Mouse (Mus musculus) limb, embryonic 15.5 days (tissue): ENCODE results near the gene Snta1. TPM values are rescaled to one million over a fixed set of nuclear protein-coding genes. Genes with fewer than 3 reads are reported as not detected.
A peak's percentile ranks its signal among the peaks of the same experiment; 100 is the strongest.

Experiments used
- ATAC-seq: fragments of 200-750 bp; cut with Nextera tagmentation; 2 replicates; pipeline ENCODE4 v1.8.0; 2017; ENCODE audit warnings: low read depth, moderate TSS enrichment; ENCODE audit not compliant: insufficient number of reproducible peaks, low FRiP score, low TSS enrichment
- H3K27ac ChIP-seq: fragments of 300-500 bp; sonication (generic); 2 replicates; pipeline ENCODE4 v1.5.1; 2015; ENCODE audit warnings: moderate library complexity, mild to moderate bottlenecking, inconsistent platforms
- H3K27me3 ChIP-seq: fragments of 300-500 bp; sonication (generic); 2 replicates; pipeline ENCODE4 v1.6.1; 2015; ENCODE audit warnings: inconsistent platforms
- H3K36me3 ChIP-seq: fragments of 300-500 bp; sonication (generic); 2 replicates; pipeline ENCODE4 v1.6.1; 2015; ENCODE audit warnings: inconsistent platforms
- H3K4me1 ChIP-seq: fragments of 300-500 bp; sonication (generic); 2 replicates; pipeline ENCODE4 v1.6.1; 2015; ENCODE audit warnings: inconsistent platforms
- H3K4me2 ChIP-seq: fragments of 300-500 bp; sonication (generic); 2 replicates; pipeline ENCODE4 v1.6.1; 2015; ENCODE audit warnings: mild to moderate bottlenecking, inconsistent platforms
- H3K4me3 ChIP-seq: fragments of 300-500 bp; sonication (generic); 2 replicates; pipeline ENCODE4 v1.5.1; 2015; ENCODE audit warnings: mild to moderate bottlenecking, inconsistent platforms
- H3K9ac ChIP-seq: fragments of 300-500 bp; sonication (generic); 2 replicates; pipeline ENCODE4 v1.6.1; 2015; ENCODE audit warnings: inconsistent platforms
- H3K9me3 ChIP-seq: fragments of 300-500 bp; sonication (generic); 2 replicates; pipeline ENCODE4 v1.6.1; 2016; ENCODE audit warnings: inconsistent platforms
- WGBS: fragments of 180-500 bp; shearing (Covaris S2); methylation state at CpG from one replicate; pipeline ENCODE4 v1.1.7; 2015; 5-methylcytosine and 5-hydroxymethylcytosine counted together
- polyA plus RNA-seq: library from polyadenylated mRNA; unstranded; fragments of >200 nt; fragmentation: Nextera tagmentation; extraction: Ambion mirVana; gene quantifications from 2 replicates; pipeline ENCODE4 v1.2.1, GENCODE M21; 2015

Gene Snta1
- polyA plus RNA-seq, 1 experiment from 2014 or later = 10.2 TPM

DNA sequence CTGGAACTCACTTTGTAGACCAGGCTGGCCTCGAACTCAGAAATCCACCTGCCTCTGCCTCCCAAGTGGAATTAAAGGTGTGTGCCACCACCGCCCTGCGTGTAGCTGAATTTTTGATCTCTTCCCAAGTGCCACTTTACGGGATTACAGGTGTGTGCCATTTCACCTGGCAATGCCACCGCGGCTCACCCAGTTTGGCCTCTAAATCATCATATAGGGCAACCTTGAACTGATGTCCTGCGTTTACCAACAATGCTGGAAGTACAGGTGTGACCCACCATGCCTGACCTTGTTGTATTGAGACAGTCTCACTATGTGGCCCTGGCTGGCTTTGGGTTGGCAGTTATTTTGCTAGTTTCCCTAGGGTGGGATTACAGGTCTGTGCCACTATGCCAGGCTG is 26.8 kb upstream of the Snta1 start:
- no peak overlapping the region for H3K4me2 ChIP-seq
- H3K9ac ChIP-seq = no peak overlapping the region
- H3K27me3 ChIP-seq = no peaks in the 10 kb centered on the region
- peaks cover 12% of the 10 kb centered on the region for H3K4me1 ChIP-seq
- no peak for ATAC-seq
- WGBS = 92% methylated on average over 7 of the region's 7 CpGs
- no peak overlapping the region for H3K27ac ChIP-seq
- no peak overlapping the region for H3K4me3 ChIP-seq
- H3K9me3 ChIP-seq = no peaks in the 10 kb centered on the region
- no peaks in the 10 kb centered on the region for H3K36me3 ChIP-seq

DNA sequence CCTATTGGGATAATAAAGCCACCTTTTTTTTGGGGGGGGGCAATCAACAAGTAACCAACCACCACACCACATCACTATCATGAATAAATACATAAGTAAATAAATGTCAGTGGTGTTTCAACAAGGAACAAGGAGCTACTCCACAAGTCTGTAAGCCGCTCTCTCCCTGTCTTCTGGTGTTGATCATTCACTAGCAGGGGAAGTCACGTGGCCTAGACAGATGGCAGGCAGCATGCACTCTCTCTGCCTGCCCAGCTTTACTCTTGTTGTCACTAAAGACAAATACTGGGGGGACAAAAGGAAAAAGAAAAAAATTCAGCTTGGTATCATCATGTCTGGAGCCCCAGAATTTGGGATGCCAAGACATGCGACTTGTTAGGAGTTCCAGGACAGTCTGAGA is 25.5 kb upstream of the Snta1 start:
- no peak overlapping the region for H3K4me3 ChIP-seq
- WGBS = 72% methylated on average over 3 of the region's 3 CpGs
- no peak overlapping the region for H3K27ac ChIP-seq
- no peak overlapping the region for H3K9ac ChIP-seq
- H3K4me1 ChIP-seq = peaks cover 8% of the 10 kb centered on the region
- H3K27me3 ChIP-seq = no peaks in the 10 kb centered on the region
- no peak overlapping the region for H3K4me2 ChIP-seq
- no peaks in the 10 kb centered on the region for H3K36me3 ChIP-seq
- no peak for ATAC-seq
- no peaks in the 10 kb centered on the region for H3K9me3 ChIP-seq

DNA sequence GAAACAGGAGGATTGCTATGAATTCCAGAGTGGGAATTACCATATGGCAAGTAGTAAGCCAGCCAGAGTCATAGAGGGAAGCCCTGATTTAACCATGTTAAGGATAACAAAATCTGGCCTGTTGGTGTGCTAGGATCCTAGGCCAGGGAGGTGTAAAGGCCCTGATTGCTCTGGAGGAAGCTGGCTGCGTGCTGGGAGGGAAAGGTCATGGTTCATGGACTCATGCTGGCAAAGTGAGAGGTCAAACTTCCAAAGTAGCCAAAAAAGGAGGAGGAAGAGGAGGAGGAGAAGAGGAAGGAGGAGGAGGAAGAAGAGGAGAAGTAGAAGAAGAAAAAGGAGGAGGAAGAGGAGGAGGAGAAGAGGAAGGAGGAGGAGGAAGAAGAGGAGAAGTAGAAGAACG is 24.8 kb upstream of the Snta1 start:
- 75% methylated on average over 2 of the region's 2 CpGs for WGBS
- Histone ChIP-seq H3K27ac (no peak overlapping the region), H3K9ac (no peak overlapping the region), H3K4me1 (peaks cover 9% of the 10 kb centered on the region), H3K4me2 (no peak overlapping the region), H3K9me3 (no peaks in the 10 kb centered on the region), H3K27me3 (no peaks in the 10 kb centered on the region), H3K4me3 (no peak overlapping the region), H3K36me3 (no peaks in the 10 kb centered on the region)
- ATAC-seq = no peak

DNA sequence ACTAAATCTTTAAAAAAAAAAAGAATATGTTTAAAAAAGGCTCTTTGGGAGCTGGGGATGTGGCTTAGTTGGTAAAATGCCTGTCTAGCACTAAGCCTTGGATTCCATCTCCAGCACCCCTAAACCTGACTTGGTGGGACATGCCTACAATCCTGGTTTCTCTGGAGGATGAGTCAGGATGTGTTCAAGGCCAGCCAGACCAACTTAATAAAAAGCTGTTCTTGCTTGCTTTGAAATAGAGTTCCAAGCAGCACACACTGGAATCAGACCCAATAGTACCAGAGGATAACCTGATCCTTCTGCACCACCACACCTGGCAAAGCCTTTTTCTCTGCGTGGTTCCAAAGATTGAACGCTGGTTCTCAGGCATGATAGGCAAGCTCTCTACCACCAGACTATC is 22.7 kb upstream of the Snta1 start:
- H3K4me2 ChIP-seq = no peak overlapping the region
- peaks cover 15% of the 10 kb centered on the region for H3K4me1 ChIP-seq
- H3K9ac ChIP-seq = no peak overlapping the region
- no peak for ATAC-seq
- no peaks in the 10 kb centered on the region for H3K9me3 ChIP-seq
- H3K27me3 ChIP-seq = no peaks in the 10 kb centered on the region
- no peak overlapping the region for H3K27ac ChIP-seq
- no peaks in the 10 kb centered on the region for H3K36me3 ChIP-seq
- 92% methylated on average over 2 of the region's 2 CpGs for WGBS
- no peak overlapping the region for H3K4me3 ChIP-seq

DNA sequence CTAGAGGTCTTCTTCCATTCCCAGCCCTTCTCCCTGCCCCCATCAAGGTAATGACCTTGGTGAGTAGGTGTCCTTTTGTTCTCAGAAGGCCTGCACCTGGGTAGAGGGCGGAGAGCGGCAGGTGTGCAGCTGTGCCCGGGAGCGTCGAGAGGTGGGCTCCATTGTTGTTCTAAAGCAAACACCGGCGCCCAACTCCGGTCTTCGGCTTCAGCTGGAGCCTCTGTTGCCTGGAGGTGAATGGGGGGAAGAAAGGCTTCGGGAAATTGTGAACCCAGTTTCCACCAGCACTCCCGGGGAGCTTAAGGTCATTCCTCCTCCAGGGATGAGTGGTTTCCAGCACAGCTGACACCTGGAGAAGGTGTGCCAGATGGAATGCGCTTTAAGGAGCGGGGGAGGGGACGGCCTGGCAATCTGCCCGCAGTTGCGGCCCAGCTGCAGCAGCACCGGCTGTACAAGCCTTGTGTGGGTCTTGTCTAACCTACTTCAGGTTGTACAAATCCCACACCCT is 20.0 kb upstream of the Snta1 start:
- Histone ChIP-seq H3K27ac (peak overlapping the region; percentile 14; the same call in 1 of the 2 replicates), H3K27me3 (no peaks in the 10 kb centered on the region), H3K4me3 (peak overlapping the region; percentile 10; the same call in 1 of the 2 replicates), H3K4me2 (peak overlapping the region; percentile 31), H3K9ac (no peak overlapping the region), H3K9me3 (no peaks in the 10 kb centered on the region), H3K4me1 (peaks cover 15% of the 10 kb centered on the region), H3K36me3 (no peaks in the 10 kb centered on the region)
- 9% methylated on average over 17 of the region's 17 CpGs for WGBS
- 0 out of 2 replicates have a peak, but pooled peaks have one; percentile 35 for ATAC-seq

DNA sequence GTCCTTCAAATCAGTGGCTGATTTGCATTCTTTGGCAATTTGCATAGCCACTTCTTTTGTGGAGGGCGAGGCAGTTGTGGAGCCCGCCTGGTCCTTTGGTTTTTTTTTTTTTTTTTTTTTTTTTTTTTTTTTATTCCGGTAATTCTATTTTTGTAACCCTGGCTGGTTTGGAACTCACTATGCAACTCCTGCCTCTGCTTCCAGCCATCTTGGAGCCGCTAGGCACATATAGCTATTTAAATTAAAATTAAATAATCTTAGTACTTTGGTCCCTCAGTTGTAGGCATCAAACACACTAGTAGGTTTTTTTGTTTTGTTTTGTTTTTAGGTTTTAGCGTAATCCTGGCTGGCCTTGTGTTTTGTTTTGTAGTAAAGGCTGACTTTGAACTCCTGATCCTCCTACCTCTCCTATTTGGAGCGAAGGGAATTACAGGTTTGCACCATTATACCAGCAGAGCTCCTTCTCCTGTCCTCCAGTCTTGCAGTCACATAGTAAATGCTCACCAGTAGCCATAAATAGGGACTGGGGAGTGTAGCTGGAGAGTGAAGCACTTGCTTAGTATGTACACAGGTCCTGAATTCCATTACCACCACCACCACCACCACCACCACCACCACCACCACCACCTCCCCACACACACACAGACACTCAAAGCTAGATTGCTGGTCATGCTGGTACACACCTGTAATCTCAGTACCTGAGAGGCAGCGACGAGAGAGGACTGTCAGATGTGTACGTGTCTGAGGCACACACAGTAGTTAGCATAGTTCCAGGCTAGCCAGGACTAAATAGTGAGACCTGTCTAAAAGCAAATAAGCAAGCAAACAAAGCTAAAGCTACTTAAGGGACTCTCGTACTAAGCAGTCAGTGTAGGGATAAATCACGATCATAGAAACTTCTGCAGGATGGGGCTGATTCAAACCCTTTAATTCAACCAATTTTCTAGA is 19.3 kb upstream of the Snta1 start:
- 49% methylated on average over 11 of the region's 11 CpGs for WGBS
- peaks cover 15% of the 10 kb centered on the region for H3K4me1 ChIP-seq
- no peak for ATAC-seq
- no peaks in the 10 kb centered on the region for H3K27me3 ChIP-seq
- peak overlapping the region; percentile 57 for H3K4me2 ChIP-seq
- no peaks in the 10 kb centered on the region for H3K36me3 ChIP-seq
- H3K9me3 ChIP-seq = no peaks in the 10 kb centered on the region
- peak overlapping the region; percentile 14; the same call in 1 of the 2 replicates for H3K27ac ChIP-seq
- H3K9ac ChIP-seq = peak overlapping the region; percentile 45
- peak overlapping the region; percentile 37 for H3K4me3 ChIP-seq

DNA sequence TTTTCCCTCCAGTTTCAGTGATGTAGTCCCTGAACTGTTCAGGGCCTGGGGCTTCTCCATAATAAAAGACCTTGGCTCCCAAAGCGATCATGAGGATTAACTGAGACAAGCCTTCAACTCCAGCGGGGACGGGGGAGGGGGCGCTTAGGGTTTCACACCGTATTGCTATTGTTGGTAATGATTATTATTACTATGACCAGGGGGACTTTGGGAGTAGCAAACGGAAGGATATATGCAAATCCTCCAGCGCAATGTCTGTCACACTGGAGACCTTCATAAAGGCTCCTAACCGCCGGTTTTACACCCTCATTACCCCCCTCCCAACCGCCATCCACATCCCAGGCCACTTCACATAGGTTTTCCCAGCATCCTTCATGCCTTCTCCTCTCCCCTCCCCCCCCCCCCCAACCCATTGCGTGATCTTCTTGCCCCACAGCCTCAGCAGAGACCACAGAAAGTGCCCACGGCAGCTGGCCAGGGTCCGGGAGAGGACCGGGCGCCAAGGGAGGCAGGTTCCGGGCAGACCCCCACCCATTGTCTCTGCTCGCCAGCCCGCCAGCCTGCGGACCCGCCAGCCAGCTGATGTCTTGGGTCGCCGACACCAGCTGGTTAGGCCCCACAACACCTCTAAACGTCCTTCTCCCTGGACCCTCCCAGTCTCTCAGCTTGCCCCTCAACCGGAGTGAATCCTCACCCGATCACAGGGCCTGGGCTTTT is 18.4 kb upstream of the Snta1 start:
- H3K9ac ChIP-seq = peak overlapping the region; percentile 45
- peaks cover 17% of the 10 kb centered on the region for H3K4me1 ChIP-seq
- H3K4me2 ChIP-seq = peak overlapping the region; percentile 57
- H3K4me3 ChIP-seq = peak overlapping the region; percentile 37
- no peaks in the 10 kb centered on the region for H3K9me3 ChIP-seq
- no peak for ATAC-seq
- H3K36me3 ChIP-seq = no peaks in the 10 kb centered on the region
- no peaks in the 10 kb centered on the region for H3K27me3 ChIP-seq
- 7% methylated on average over 24 of the region's 25 CpGs for WGBS
- H3K27ac ChIP-seq = no peak overlapping the region

DNA sequence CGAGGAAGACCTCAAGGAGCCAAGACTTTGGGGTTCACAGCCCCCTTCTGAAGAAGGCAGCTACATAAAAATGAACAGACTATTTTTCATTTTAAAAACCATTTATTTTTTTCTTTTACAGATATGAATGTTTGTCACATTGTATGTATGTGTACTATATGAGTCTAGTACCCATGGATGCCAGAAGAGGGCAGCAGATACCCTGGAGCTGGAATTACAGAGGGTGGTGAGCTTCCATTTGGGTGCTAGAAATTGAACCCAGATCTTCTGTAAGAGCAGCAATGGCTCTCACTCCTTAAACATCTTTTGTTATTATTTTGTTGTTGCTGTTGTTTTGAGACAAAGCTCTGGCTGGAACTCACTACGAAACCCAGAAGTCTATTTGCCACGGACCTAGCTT is 17.6 kb upstream of the Snta1 start:
- no peaks in the 10 kb centered on the region for H3K27me3 ChIP-seq
- no peaks in the 10 kb centered on the region for H3K9me3 ChIP-seq
- no peak overlapping the region for H3K9ac ChIP-seq
- H3K27ac ChIP-seq = no peak overlapping the region
- no peaks in the 10 kb centered on the region for H3K36me3 ChIP-seq
- H3K4me2 ChIP-seq = no peak overlapping the region
- no peak overlapping the region for H3K4me3 ChIP-seq
- no peak for ATAC-seq
- 82% methylated on average over 3 of the region's 3 CpGs for WGBS
- H3K4me1 ChIP-seq = peaks cover 22% of the 10 kb centered on the region

DNA sequence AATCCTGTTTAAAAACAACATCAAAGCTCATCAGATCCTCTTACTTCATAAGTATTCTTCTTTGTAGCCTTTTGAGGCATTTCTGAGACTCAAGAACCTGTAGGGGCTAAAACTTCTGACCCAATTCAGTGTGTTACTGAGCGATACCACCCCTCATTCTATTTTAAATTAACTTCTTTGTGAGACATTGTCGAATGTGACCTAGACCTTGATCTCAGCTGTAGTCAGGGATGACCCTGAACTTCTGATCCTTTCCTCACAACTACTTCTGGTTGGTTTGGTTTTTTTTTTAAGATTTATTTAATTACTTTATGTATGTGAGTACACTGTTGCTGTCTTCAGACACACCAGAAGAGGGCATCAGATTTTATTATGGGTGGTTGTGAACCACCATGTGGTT is 15.6 kb upstream of the Snta1 start:
- H3K36me3 ChIP-seq = no peaks in the 10 kb centered on the region
- no peak overlapping the region for H3K9ac ChIP-seq
- H3K27ac ChIP-seq = no peak overlapping the region
- no peak for ATAC-seq
- H3K27me3 ChIP-seq = no peaks in the 10 kb centered on the region
- H3K4me2 ChIP-seq = no peak overlapping the region
- 93% methylated on average over 2 of the region's 2 CpGs for WGBS
- no peak overlapping the region for H3K4me3 ChIP-seq
- H3K9me3 ChIP-seq = no peaks in the 10 kb centered on the region
- peaks cover 30% of the 10 kb centered on the region for H3K4me1 ChIP-seq

DNA sequence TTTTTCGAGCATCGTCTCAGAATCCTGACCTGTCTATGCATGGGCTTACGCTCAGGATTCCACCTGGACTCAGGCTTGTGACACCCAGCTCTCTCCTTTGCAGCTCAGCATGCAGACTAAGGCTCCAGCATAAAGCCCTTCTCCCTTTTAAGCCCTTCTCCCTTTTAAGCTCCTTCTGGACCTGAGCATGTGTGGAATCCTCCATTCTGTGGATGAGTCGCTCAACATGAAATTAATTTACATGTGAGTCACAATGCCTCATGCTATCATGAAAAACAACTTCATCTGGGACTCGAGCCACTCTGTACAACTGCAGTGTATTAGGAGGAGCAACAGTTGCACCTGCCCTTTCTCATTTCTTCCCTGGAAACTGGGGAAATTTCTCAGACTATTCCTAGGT is 14.3 kb upstream of the Snta1 start:
- H3K4me2 ChIP-seq = no peak overlapping the region
- no peaks in the 10 kb centered on the region for H3K36me3 ChIP-seq
- 70% methylated on average over 5 of the region's 5 CpGs for WGBS
- no peak overlapping the region for H3K9ac ChIP-seq
- H3K27ac ChIP-seq = no peak overlapping the region
- no peak for ATAC-seq
- peaks cover 23% of the 10 kb centered on the region for H3K4me1 ChIP-seq
- no peak overlapping the region for H3K4me3 ChIP-seq
- H3K9me3 ChIP-seq = no peaks in the 10 kb centered on the region
- no peaks in the 10 kb centered on the region for H3K27me3 ChIP-seq

DNA sequence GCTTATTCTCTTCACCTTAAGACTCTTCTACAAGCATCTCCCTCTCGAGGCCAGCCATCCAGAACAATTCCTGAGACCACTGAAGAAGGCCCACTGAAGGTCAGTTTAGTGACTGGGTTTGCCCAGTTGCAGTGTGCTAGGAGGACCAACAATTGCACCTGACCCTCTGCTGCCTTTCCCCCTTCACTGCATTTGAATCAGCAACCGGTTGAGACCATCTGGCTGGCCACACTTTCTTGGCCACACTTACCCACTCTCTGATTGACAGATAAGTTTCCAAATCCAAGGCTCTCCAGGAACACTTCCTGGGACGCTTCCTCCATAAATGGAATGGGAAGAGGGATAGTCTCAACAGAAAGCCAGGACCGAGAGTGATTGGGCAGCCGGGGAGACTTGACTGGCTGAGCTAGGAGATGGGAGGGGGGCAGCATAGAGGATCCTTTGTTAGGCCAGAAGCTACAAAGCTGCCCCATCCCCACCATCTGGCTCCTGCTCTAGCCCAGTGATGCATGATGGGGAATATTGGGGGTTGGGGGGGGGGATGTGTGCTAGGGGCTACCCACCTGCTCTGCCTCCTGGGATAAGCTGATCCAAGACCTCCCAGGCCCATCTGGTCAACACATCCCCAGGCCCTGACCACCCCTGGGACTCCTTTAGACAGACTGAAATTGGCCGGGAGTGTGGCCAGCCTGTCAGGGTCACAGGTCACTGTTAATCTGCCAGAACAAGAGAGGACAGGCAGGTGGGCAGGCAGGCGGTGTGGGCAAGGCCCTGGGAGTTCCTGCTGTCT is 13.2 kb upstream of the Snta1 start:
- Histone ChIP-seq H3K27ac (no peak overlapping the region), H3K9me3 (no peaks in the 10 kb centered on the region), H3K4me1 (peaks cover 17% of the 10 kb centered on the region), H3K27me3 (no peaks in the 10 kb centered on the region), H3K4me3 (no peak overlapping the region), H3K36me3 (no peaks in the 10 kb centered on the region), H3K9ac (no peak overlapping the region), H3K4me2 (no peak overlapping the region)
- 47% methylated on average over 7 of the region's 7 CpGs for WGBS
- 0 out of 2 replicates have a peak, but pooled peaks have one; percentile 44 for ATAC-seq
